Mouse (Mus musculus) adrenal gland, adult (tissue): ENCODE data around the gene Msl2.

Source experiments
- DNase-seq, 2 experiments: peaks; one replicate each; pipeline ENCODE4 v3.0.0; 2022 to 2023; ENCODE audit warnings: low spot score in 1 of 2; ENCODE audit not compliant: inconsistent age in 2 of 2

Gene Msl2

DNA sequence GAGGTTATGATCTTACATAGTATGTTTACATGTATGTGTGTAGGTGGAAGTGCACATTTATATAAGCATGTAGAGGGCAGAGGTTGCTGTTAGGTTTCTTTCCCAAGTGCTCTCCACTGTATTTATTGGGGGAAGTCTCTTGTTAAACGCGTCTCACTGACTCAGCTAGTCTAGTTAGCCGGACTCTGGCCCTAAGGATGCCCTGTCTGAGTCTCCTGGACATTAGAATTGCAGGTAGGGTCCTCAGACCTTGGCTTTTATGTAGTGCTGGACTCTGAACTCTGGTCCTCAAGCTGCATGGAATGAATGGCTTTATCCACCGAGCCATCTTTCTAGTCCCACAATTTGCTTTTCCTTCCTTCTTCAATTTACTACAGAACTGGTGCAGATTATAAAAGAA lies 69.7 kb downstream of the Msl2 start:
- no peak for DNase-seq

DNA sequence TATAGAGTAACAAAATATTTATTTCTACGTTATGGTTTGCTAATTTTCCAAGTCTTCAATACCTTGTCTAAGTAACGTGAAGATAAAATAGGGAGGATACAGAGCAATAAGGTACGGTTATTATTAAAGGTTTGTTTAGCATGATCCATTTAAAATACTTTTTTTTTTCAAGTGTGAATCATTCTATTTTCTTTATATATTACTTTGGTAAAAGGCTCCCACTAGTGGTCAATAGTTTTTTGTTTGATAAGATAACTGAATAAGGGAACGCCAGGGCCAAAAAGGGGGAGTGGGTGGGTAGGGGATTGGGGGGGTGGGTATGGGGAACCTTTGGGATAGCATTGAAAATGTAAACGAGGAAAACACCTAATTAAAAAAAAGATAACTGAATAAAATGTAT lies 79.0 kb downstream of the Msl2 start:
- DNase-seq, result no peak
